Mouse (Mus musculus) CH12.LX (cell line): Measurements from ENCODE around the gene Ung. TPM values are rescaled to one million over a fixed set of nuclear protein-coding genes. Genes with fewer than 3 reads are reported as not detected.

Experiments used
- DNase-seq: peaks from one replicate; pipeline ENCODE4 v3.0.0-alpha.2; 2013; ENCODE audit errors: extremely low read depth
- H3K27ac ChIP-seq: 2 replicates; pipeline ENCODE4 v1.5.1; 2012; ENCODE audit warnings: low read depth, mild to moderate bottlenecking, control low read depth, moderate library complexity; ENCODE audit not compliant: insufficient read depth
- H3K27me3 ChIP-seq: replicated peaks from 2 replicates; pipeline ENCODE3; 2012; ENCODE audit warnings: inconsistent platforms
- H3K36me3 ChIP-seq, 2 experiments: replicated peaks in 1 of 2; 2 replicates each; pipeline versions ENCODE3 to v1.6.1; 2012; ENCODE audit warnings: inconsistent platforms in 1 of 2, low read length in 1 of 2, mild to moderate bottlenecking in 1 of 2, mixed read lengths in 1 of 2, moderate library complexity in 1 of 2; ENCODE audit not compliant: control insufficient read depth in 1 of 2, insufficient read depth in 1 of 2
- H3K4me1 ChIP-seq, 2 experiments: 2 replicates each; pipeline ENCODE4 v1.6.1; 2012; ENCODE audit warnings: inconsistent platforms in 1 of 2, moderate library complexity in 1 of 2; ENCODE audit not compliant: insufficient read depth in 2 of 2, control insufficient read depth in 1 of 2
- H3K4me2 ChIP-seq: 2 replicates; pipeline ENCODE4 v1.6.1; 2012; ENCODE audit warnings: low read depth, mild to moderate bottlenecking, control low read depth; ENCODE audit not compliant: poor library complexity, insufficient read depth, severe bottlenecking
- H3K4me3 ChIP-seq, 3 experiments: fragments of 150-350 bp in 1 of 3; sonication (generic) in 1 of 3; replicated peaks in 1 of 3; 2 replicates each; pipeline versions ENCODE3 to v1.5.1; 2011 to 2012; ENCODE audit warnings: low read depth in 2 of 3, low read length in 2 of 3, mild to moderate bottlenecking in 2 of 3, moderate library complexity in 2 of 3, control low read depth in 1 of 3, improper control_type of control experiment in 1 of 3, inconsistent platforms in 1 of 3, mixed read lengths in 1 of 3; ENCODE audit not compliant: poor library complexity in 1 of 3
- H3K79me2 ChIP-seq: replicated peaks from 2 replicates; pipeline ENCODE4 v1.6.1; 2012; ENCODE audit warnings: mild to moderate bottlenecking, moderate library complexity; ENCODE audit not compliant: control insufficient read depth, poor library complexity, insufficient read depth, severe bottlenecking; ENCODE audit errors: extremely low read depth
- H3K9ac ChIP-seq: 2 replicates; pipeline ENCODE4 v1.6.1; 2012; ENCODE audit warnings: low read depth, mild to moderate bottlenecking, control low read depth, moderate library complexity; ENCODE audit not compliant: insufficient read depth
- H3K9me3 ChIP-seq: replicated peaks from 2 replicates; pipeline ENCODE3; 2012; ENCODE audit warnings: low read length, inconsistent platforms, mixed read lengths
- BHLHE40 ChIP-seq: IDR thresholded peaks from 2 replicates; pipeline ENCODE4 v1.6.1; 2011; ENCODE audit warnings: mild to moderate bottlenecking, low read depth, low read length, improper control_type of control experiment
- CHD1 ChIP-seq: IDR thresholded peaks from 2 replicates; pipeline ENCODE4 v1.6.1; 2012; ENCODE audit warnings: low read depth, low read length, improper control_type of control experiment, inconsistent platforms
- CHD2 ChIP-seq: IDR thresholded peaks from 2 replicates; pipeline ENCODE4 v1.6.1; 2011; ENCODE audit warnings: low read length, improper control_type of control experiment
- CTCF ChIP-seq, 2 experiments: IDR thresholded peaks in 1 of 2; conservative IDR thresholded peaks in 1 of 2; 2 replicates each; pipeline ENCODE4 v1.5.1; 2011 to 2012; ENCODE audit warnings: low read depth in 2 of 2, low read length in 2 of 2, improper control_type of control experiment in 1 of 2, inconsistent platforms in 1 of 2, mild to moderate bottlenecking in 1 of 2, moderate library complexity in 1 of 2
- E2F4 ChIP-seq: IDR thresholded peaks from 2 replicates; pipeline ENCODE4 v1.6.1; 2011; ENCODE audit warnings: low read depth, low read length, improper control_type of control experiment; ENCODE audit not compliant: insufficient replicate concordance
- ELF1 ChIP-seq: IDR thresholded peaks from 2 replicates; pipeline ENCODE4 v1.6.1; 2014; ENCODE audit warnings: low read depth, mild to moderate bottlenecking, inconsistent platforms, low read length, improper control_type of control experiment
- EP300 ChIP-seq: IDR thresholded peaks from 2 replicates; pipeline ENCODE4 v1.6.1; 2011; ENCODE audit warnings: low read length, improper control_type of control experiment
- ETS1 ChIP-seq: conservative IDR thresholded peaks from 2 replicates; pipeline ENCODE4 v1.6.1; 2012; ENCODE audit warnings: low read depth, mild to moderate bottlenecking, inconsistent platforms, low read length, improper control_type of control experiment, moderate library complexity
- GABPA ChIP-seq: IDR thresholded peaks from 2 replicates; pipeline ENCODE4 v1.6.1; 2012; ENCODE audit warnings: low read depth, low read length, improper control_type of control experiment, inconsistent platforms; ENCODE audit not compliant: insufficient replicate concordance
- HCFC1 ChIP-seq: IDR thresholded peaks from 2 replicates; pipeline ENCODE4 v1.6.1; 2012; ENCODE audit warnings: low read depth, mild to moderate bottlenecking, inconsistent platforms, low read length, improper control_type of control experiment
- IRF4 ChIP-seq: IDR thresholded peaks from 2 replicates; pipeline ENCODE4 v1.6.1; 2014; ENCODE audit warnings: low read depth, mild to moderate bottlenecking, inconsistent platforms, low read length, improper control_type of control experiment
- JUN ChIP-seq: IDR thresholded peaks from 2 replicates; pipeline ENCODE4 v1.6.1; 2011; ENCODE audit warnings: low read depth, mild to moderate bottlenecking, low read length, improper control_type of control experiment, moderate library complexity; ENCODE audit not compliant: insufficient read depth
- JUND ChIP-seq: conservative IDR thresholded peaks from 2 replicates; pipeline ENCODE4 v1.6.1; 2011; ENCODE audit warnings: low read depth, low read length, improper control_type of control experiment
- KAT2A ChIP-seq: IDR thresholded peaks from 2 replicates; pipeline ENCODE4 v1.6.1; 2012; ENCODE audit warnings: low read length, improper control_type of control experiment, inconsistent platforms; ENCODE audit not compliant: insufficient replicate concordance
- MAFK ChIP-seq: IDR thresholded peaks from 2 replicates; pipeline ENCODE4 v1.6.1; 2011; ENCODE audit warnings: low read length, improper control_type of control experiment; ENCODE audit not compliant: insufficient replicate concordance
- MAX ChIP-seq: IDR thresholded peaks from 2 replicates; pipeline ENCODE4 v1.6.1; 2011; ENCODE audit warnings: low read length, improper control_type of control experiment
- MAZ ChIP-seq: IDR thresholded peaks from 2 replicates; pipeline ENCODE4 v1.6.1; 2012; ENCODE audit warnings: low read depth, mild to moderate bottlenecking, inconsistent platforms, low read length, improper control_type of control experiment, moderate library complexity
- MEF2A ChIP-seq: IDR thresholded peaks from 2 replicates; pipeline ENCODE4 v1.6.1; 2014; ENCODE audit warnings: low read depth, mild to moderate bottlenecking, inconsistent platforms, low read length, improper control_type of control experiment, borderline replicate concordance
- MXI1 ChIP-seq: IDR thresholded peaks from 2 replicates; pipeline ENCODE4 v1.6.1; 2011; ENCODE audit warnings: mild to moderate bottlenecking, low read depth, low read length, improper control_type of control experiment
- MYC ChIP-seq: IDR thresholded peaks from 2 replicates; pipeline ENCODE4 v1.6.1; 2011; ENCODE audit warnings: low read depth, mild to moderate bottlenecking, improper control_type of control experiment, low read length
- NELFE ChIP-seq: IDR thresholded peaks from 2 replicates; pipeline ENCODE4 v1.6.1; 2011; ENCODE audit warnings: low read depth, low read length, improper control_type of control experiment
- NRF1 ChIP-seq: IDR thresholded peaks from 2 replicates; pipeline ENCODE4 v1.6.1; 2014; ENCODE audit warnings: low read depth, mild to moderate bottlenecking, inconsistent platforms, low read length, improper control_type of control experiment, moderate library complexity
- PAX5 ChIP-seq: IDR thresholded peaks from 2 replicates; pipeline ENCODE4 v1.6.1; 2012; ENCODE audit warnings: low read length, inconsistent platforms, mixed read lengths
- POLR2A ChIP-seq: IDR thresholded peaks from 2 replicates; pipeline ENCODE4 v1.6.1; 2011; ENCODE audit warnings: low read depth, mild to moderate bottlenecking, improper control_type of control experiment, low read length
- POLR2AphosphoS2 ChIP-seq: IDR thresholded peaks from 2 replicates; pipeline ENCODE4 v1.6.1; 2011; ENCODE audit warnings: low read depth, low read length, improper control_type of control experiment
- RAD21 ChIP-seq: IDR thresholded peaks from 2 replicates; pipeline ENCODE4 v1.6.1; 2011; ENCODE audit warnings: low read depth, mild to moderate bottlenecking, low read length, improper control_type of control experiment, moderate library complexity
- RCOR1 ChIP-seq: conservative IDR thresholded peaks from 2 replicates; pipeline ENCODE4 v1.6.1; 2012; ENCODE audit warnings: low read depth, mild to moderate bottlenecking, inconsistent platforms, low read length, improper control_type of control experiment
- SIN3A ChIP-seq: IDR thresholded peaks from 2 replicates; pipeline ENCODE4 v1.6.1; 2012; ENCODE audit warnings: low read length, improper control_type of control experiment, inconsistent platforms
- SMC3 ChIP-seq: IDR thresholded peaks from 2 replicates; pipeline ENCODE4 v1.6.1; 2011; ENCODE audit warnings: low read depth, low read length, improper control_type of control experiment
- TBP ChIP-seq: conservative IDR thresholded peaks from 2 replicates; pipeline ENCODE4 v1.6.1; 2011; ENCODE audit warnings: low read depth, low read length, improper control_type of control experiment
- TCF12 ChIP-seq: IDR thresholded peaks from 2 replicates; pipeline ENCODE4 v1.6.1; 2014; ENCODE audit warnings: low read depth, mild to moderate bottlenecking, inconsistent platforms, low read length, improper control_type of control experiment
- UBTF ChIP-seq: IDR thresholded peaks from 2 replicates; pipeline ENCODE4 v1.6.1; 2012; ENCODE audit warnings: low read depth, mild to moderate bottlenecking, inconsistent platforms, low read length, improper control_type of control experiment, moderate library complexity
- USF1 ChIP-seq: IDR thresholded peaks from 2 replicates; pipeline ENCODE4 v1.6.1; 2014; ENCODE audit warnings: low read depth, mild to moderate bottlenecking, inconsistent platforms, low read length, improper control_type of control experiment
- USF2 ChIP-seq: conservative IDR thresholded peaks from 2 replicates; pipeline ENCODE4 v1.6.1; 2011; ENCODE audit warnings: low read depth, low read length, improper control_type of control experiment
- ZC3H11A ChIP-seq: IDR thresholded peaks from 2 replicates; pipeline ENCODE4 v1.6.1; 2012; ENCODE audit warnings: low read depth, mild to moderate bottlenecking, inconsistent platforms, low read length, improper control_type of control experiment
- ZKSCAN1 ChIP-seq: IDR thresholded peaks from 2 replicates; pipeline ENCODE4 v1.6.1; 2012; ENCODE audit warnings: low read depth, inconsistent platforms, low read length, improper control_type of control experiment, borderline replicate concordance
- ZMIZ1 ChIP-seq: IDR thresholded peaks from 2 replicates; pipeline ENCODE4 v1.6.1; 2012; ENCODE audit warnings: low read depth, mild to moderate bottlenecking, inconsistent platforms, low read length, improper control_type of control experiment
- ZNF384 ChIP-seq: IDR thresholded peaks from 2 replicates; pipeline ENCODE4 v1.6.1; 2012; ENCODE audit warnings: low read depth, low read length, improper control_type of control experiment, inconsistent platforms
- dilution Hi-C: fragments of 300-500 bp; cut with MboI; formaldehyde crosslinking; loops from 2 replicates; pipeline ENCODE4 v1.14.3; 2020; ENCODE audit warnings: low sequenced_read_pairs; ENCODE audit not compliant: extremely low pct_unique_long_range_greater_than_20kb, extremely low pct_ligation_motif_present
- in situ Hi-C: fragments of 300-500 bp; cut with MboI; formaldehyde crosslinking; loops from 3 replicates; pipeline ENCODE4 v1.14.3; 2019; ENCODE audit warnings: low sequenced_read_pairs, low pct_ligation_motif_present, low pct_unique_long_range_greater_than_20kb, mixed read lengths
- polyA plus RNA-seq: library from polyadenylated mRNA; unstranded; fragments of >175 nt; gene quantifications from 2 replicates; pipeline ENCODE4 v1.2.1, GENCODE M21; 2012; ENCODE audit warnings: low read depth; ENCODE audit not compliant: insufficient read length
- total RNA-seq, 2 experiments: library from RNA; depleted of rRNA; stranded (reverse); fragments of 300-350 nt in 1 of 2; fragments of >200 nt in 1 of 2; gene quantifications; 2 replicates each; pipeline ENCODE4 v1.2.3; 2012 to 2014

Gene Ung
- total and polyA plus RNA-seq, 3 experiments = 39.1 to 91.9 (median 51.9) TPM

- peak overlapping the region; percentile 45 for H3K9ac ChIP-seq
- peaks cover 17 to 36% of the 10 kb centered on the region in 2 experiments for H3K36me3 ChIP-seq
- in situ Hi-C loops = loop anchor here (5.0 kb wide), 1 partner anchor 79 kb away; no protein-coding TSS in a partner anchor
- no peaks in the 10 kb centered on the region for H3K9me3 ChIP-seq
- peak overlapping the region; percentile 58; the same call in 1 of the 2 replicates for H3K4me2 ChIP-seq
- peak overlapping the region; percentile 56 to 90 (median 63) for H3K4me3 ChIP-seq
- TF ChIP-seq MAZ = no peak
- TF ChIP-seq MXI1 = no peak; the same call in 1 of the 2 replicates
- no peak for TF ChIP-seq MEF2A
- peak; percentile 57; the same call in 1 of the 2 replicates for TF ChIP-seq E2F4
- peak; percentile 41 for TF ChIP-seq UBTF
- no peak for TF ChIP-seq ZKSCAN1
- TF ChIP-seq TBP = no peak
- TF ChIP-seq MAFK = no peak
- TF ChIP-seq ELF1 = no peak
- peak; percentile 49; the same call in 1 of the 2 replicates for TF ChIP-seq TCF12
- no peak for TF ChIP-seq JUND
- peak; percentile 83; the same call in 1 of the 2 replicates for TF ChIP-seq CHD1
- no peak for TF ChIP-seq ZC3H11A
- TF ChIP-seq NELFE = peak; percentile 37
- TF ChIP-seq NRF1 = no peak
- TF ChIP-seq USF1 = peak; percentile 76
- TF ChIP-seq ZNF384 = no peak
- TF ChIP-seq JUN = no peak
- TF ChIP-seq ZMIZ1 = no peak
- TF ChIP-seq MAX = peak; percentile 88
- TF ChIP-seq HCFC1 = no peak
- TF ChIP-seq POLR2AphosphoS2 = no peak
- TF ChIP-seq BHLHE40 = peak; percentile 53
- no peak for TF ChIP-seq CTCF (conservative IDR thresholded peaks at IDR 0.05 in 1 of 2, IDR thresholded peaks at IDR 0.05 in 1 of 2; ENCODE audit: low read depth in 2 of 2, low read length in 2 of 2)
- 0 out of 2 replicates have a peak, but pooled peaks have one; percentile 12 for TF ChIP-seq ETS1
- no peak for TF ChIP-seq EP300
- TF ChIP-seq CHD2 = no peak
- TF ChIP-seq MYC = peak; percentile 45; the same call in 1 of the 2 replicates
- TF ChIP-seq RCOR1 = no peak
- TF ChIP-seq RAD21 = no peak; the same call in 1 of the 2 replicates
- no peak for TF ChIP-seq KAT2A
- TF ChIP-seq SIN3A = peak; percentile 61; the same call in 1 of the 2 replicates
- TF ChIP-seq IRF4 = no peak
- peak; percentile 56 for TF ChIP-seq USF2
- no peak for TF ChIP-seq GABPA
- TF ChIP-seq POLR2A = peak; percentile 50; the same call in 1 of the 2 replicates
- no peak for TF ChIP-seq PAX5
- no peak for TF ChIP-seq SMC3
- TF ChIP-seq, all 38 proteins: peak for 13
- H3K27me3 ChIP-seq = no peaks in the 10 kb centered on the region
- DNase-seq = peak; percentile 80
- peaks cover 9% of the 10 kb centered on the region for H3K79me2 ChIP-seq
- H3K4me1 ChIP-seq = peaks cover 11 to 60% of the 10 kb centered on the region in 2 experiments
- dilution Hi-C loops = no loop called here
- peak overlapping the region; percentile 81 for H3K27ac ChIP-seq
Measured at GRCm38 (mm10) chr5:114131521-114131840, 1.3 kb downstream of the Ung start.
